Mouse (Mus musculus) T-helper 2 cell (primary cell): ENCODE measurements around the gene Cfap161.

Source experiments
- in situ Hi-C: fragments of 300-600 bp; cut with MboI, MseI; formaldehyde crosslinking; loops from one replicate; pipeline ENCODE4 v1.15.1; 2025; ENCODE audit warnings: high pct_unique_total_duplicates

Cfap161 gene

DNA sequence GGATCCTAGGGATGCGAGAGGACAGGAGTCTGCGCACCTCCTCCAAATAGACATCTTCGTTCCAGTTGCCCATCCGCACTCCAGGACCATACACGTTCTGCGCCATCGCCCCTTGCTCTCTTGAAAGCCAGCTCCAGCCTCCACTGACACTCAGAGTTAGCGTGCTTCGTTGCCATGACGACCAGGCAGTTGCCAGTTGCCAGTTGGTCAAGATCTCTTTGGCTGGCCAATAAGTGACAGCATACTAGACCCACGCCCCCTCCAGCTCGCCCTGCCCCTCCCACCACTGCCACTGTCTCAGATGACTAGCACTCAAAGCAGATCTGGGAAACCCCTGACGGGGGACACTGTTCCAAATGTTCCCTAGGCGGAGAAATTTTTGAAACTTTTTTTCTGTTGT lies at the start of gene Cfap161:
Gene Cfap161 (minus strand): TSS at position 176 of the 400 bp plus-strand sequence.
- in situ Hi-C loops, result no loop called here

DNA sequence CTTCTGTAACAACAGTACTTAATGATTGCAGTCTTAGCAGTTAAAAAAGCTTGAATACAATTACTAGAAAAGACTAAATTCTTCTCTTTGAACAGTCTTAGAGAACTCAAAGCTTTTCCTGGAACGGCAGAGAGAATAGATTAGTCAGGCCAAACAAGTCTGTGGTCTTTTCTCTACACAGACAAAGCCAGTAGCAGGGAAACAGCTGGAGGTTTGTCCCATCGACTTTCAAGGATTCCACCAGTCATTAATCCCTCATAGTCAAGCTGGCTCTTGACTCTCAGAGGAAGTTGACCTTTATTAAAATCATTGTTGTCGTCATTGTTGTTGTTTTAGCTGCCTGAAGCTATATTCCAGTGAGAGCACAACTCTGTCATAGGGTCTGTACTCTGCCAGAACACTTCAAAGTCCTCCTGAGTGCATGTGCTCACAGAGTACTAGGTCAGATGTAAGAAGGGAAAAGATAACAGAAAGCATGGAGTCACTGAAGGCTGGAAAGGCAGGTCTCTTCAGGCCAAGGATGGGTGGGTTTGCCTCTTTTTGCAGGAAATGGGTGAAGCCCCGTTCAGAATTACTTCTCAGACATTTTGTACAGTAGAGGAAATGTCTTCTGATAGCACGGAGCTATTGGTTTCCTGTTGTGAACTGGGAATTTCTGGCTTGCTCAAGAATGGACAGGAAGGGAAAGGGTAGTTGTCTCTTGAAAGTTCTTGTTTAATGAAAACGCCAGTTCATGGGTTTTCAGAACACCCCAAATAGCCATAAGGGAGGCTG lies 48.0 kb upstream of the Cfap161 start:
- in situ Hi-C loops, result no loop called here

DNA sequence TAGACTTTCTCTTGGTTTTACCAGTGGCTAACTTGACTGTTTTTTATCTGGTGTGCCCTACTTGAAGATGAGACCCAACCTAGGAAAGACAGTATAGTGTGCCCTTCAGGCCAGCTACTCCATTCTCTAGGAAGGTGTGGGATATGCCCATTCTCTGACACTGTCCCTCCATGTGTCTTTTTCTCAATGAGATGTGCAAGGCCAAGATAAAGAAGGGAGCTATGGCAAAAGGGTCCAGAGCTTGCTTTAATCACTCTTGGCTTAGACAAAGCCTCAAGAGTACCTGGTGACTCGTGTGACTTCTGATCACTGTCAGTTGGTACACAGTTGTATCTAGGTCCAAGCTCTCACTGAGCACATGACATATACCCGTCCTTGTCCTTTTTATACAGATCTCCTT lies 45.4 kb upstream of the Cfap161 start:
- in situ Hi-C loops, result no loop called here

DNA sequence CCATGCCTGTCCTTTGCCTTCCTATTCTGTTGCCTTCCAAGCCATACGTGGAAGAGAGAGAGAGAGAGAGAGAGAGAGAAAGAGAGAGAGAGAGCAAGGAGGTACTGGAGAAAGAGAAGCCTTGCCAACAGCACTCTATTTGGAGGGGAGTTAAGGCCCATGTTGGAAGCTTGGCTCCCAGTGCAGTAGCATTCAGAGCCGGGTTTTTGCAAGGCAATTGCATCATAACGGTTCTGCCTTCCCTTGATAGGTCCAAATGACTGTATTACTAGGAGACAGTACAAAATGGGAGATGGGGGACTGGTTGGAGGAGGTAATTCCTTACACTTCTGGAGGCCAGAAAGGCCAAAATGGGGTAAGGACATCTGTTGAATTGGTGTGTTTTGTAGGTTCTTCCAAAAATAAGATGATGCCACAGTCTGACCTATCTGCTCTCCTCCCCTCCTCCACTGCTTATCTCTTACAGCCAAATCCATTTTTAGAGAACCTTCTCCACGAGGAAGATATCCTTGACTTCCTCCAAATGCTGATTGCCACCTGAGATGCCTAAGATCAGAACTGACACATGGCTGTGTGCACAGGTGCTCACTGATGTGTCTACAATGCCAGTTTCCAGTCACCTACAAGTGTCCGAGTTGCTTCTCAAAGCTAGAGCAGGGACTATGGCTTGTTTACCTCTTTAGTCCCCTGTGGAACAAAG lies 44.0 kb upstream of the Cfap161 start:
- in situ Hi-C loops, result no loop called here

DNA sequence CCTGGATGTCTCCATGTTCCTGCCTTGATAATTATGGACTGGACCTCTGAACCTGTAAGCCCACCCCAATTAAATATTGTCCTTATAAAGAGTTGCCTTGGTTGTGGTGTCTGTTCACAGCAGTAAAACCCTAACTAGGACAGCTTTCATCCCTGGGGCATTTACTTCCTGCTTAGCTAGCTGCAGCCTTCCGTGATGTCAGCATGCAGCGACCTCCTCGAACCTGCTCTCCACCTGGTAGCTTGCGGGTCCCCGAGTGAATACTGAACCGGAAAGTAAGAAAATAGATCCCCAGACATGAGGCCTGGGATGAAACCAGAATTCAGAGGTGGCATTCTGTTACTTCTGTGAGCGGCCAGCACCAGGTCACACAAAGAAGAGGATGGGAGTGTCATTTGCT lies 34.7 kb upstream of the Cfap161 start:
- in situ Hi-C loops, result no loop called here

DNA sequence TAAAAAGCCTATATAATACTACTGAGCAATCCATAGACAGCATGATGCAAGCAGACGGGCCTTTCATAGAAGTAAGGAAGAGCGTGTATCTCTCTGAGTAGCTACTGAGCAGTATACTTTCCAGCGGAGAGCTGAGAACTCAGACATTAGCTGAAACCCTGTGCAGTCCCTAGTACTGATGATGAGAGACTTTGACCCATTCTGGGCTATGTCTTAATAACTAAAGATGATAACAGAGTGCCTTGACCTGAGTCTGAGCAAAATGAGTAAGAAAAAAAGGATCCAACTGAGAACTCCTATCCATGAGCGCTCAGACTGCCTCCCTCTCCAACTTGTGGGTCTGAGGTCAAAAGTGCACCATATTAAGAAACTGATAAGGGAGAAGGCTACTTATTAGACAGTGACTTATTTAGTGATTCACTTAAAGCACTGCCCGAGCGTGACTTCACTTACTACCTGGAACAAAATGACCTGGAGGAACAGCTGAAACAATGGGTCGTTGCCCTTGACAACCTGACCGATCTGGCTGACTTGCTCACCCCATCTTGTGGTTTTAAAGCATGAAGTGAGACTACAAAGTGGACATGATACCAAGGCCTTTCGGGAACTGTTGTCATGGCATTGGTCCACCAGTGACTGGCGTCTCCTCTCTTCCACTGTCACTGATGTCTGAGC lies 32.9 kb upstream of the Cfap161 start:
- in situ Hi-C loops, result no loop called here

DNA sequence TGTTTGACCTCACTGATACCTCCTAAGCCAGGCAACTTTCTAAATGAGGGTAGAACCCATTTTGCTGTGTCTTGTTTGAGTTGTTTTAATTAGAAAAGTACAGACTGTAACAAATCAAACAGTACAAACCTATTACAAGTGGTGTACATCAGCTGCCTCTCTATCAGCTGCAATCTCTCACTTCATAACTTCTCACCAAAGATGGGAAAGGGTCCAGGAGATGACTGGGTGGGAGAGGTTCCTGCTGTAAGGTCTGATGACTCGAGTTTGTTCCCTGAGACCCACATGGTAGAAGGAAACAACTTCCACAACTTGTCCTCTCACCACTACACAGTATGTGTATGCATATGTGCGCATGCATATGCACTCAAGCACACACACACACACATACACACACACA lies 32.1 kb upstream of the Cfap161 start:
- in situ Hi-C loops, result no loop called here

DNA sequence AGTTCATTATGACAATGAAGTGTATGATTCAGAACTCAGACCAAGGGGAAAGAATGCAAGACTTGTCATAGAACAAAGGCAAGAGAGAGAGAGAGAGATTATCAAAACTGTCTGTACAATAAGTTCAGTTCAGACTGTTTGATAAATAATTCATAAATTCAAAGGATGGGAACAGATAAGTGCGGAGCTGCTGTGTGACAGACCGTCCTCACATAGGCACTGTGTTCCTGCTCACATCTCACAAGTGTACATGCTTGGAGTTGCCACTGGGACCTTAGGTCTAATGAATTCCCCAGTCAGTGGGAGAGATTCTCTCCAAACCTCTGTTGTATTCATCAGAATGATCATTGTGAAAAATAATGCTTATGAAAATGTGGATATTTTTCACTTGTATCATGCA lies 27.3 kb upstream of the Cfap161 start:
- in situ Hi-C loops, result no loop called here

DNA sequence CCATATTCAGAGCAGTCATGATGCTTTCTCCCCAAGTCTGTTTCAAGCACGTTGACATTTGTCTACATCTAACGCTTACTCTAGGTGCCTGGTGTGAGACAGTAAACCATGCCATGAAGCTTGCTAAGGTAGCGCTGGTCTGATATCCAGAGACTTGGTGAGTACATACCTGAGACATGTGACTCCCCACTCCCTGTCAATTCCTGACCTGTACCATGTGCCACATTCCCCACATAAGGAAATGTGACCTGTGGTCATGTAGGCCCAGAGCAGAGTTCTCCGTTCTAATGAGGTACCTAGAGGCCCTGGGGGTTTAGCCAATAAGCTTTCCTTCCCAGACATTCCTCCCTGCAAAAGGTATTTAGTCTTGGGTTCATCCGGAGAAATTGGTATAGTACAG lies 22.2 kb upstream of the Cfap161 start:
- in situ Hi-C loops, result no loop called here

DNA sequence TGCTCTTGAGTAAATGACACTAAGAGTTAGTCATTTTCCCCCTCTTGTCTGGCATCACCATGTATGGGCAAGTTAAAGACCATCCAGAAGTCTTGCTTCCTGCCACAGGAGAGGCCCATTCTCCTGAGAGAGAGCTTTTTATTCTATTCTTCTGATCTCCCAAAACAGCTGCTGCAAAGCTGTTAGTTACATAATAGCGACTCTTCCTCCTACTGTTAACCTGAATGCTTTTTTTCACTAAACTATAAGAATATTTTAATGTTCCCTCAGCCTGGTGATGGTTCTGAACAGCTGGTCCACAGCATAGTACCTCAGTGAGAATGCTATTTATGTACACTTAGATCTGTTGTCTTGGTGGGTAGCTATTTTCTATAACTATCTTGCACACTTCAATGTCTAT lies 21.0 kb upstream of the Cfap161 start:
- in situ Hi-C loops, result no loop called here

DNA sequence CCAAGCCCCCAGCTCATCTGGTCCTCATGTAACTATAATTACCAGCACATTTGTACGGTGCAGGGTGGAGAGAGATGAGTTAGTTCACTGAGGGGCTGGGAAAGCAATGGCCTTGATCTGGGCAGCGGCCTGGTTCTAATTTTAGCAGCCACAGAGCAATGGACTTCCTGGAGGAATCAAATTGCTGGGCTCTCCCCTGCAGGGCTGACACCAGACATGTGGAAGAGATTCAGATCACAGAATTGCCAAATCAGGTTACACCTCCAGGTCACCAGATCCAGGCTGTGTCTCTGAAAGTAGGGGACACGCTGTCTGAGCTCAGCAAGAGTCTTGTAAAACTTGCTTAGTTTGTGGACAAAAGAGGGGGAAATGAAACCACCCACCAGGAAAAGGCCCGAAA lies 19.3 kb upstream of the Cfap161 start:
- in situ Hi-C loops, result no loop called here

DNA sequence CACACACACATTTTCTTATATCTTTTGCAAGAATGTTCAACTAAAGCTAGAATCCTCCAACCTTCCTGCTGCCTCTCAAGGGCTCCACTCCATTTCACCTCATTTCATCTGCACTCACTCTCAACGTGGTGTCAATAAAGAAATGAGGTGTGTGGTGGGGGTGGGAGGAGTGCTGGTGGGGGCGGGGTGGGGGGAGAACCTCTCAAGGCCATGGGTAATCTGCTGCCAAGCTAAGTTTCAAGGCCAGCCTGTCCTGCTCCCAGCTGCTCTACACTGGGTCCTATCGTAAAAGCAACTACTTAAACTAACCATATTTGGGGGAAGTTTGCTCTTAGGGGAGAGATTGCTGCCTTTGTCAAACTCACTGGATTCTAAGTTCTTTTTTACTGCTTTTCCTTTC lies 18.8 kb upstream of the Cfap161 start:
- in situ Hi-C loops, result no loop called here

DNA sequence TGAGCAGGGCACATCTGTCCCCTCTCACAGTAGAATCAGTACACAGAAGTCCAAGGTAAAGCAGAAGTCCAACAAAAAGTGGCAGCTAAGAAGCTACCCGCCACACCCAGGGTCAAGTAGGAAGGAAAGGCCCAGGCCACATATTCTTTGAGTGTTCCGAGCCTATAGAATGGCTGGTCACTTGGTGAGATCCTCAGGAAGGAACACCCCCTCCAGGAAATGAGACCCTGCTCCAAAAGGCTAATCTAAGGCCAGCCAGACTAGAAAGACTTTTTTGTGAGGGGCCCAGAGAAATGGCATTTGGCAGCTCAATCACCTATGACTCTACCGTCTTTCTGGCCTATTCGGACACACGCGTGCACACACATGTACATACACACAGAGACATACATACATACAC lies 18.3 kb upstream of the Cfap161 start:
- in situ Hi-C loops, result no loop called here

DNA sequence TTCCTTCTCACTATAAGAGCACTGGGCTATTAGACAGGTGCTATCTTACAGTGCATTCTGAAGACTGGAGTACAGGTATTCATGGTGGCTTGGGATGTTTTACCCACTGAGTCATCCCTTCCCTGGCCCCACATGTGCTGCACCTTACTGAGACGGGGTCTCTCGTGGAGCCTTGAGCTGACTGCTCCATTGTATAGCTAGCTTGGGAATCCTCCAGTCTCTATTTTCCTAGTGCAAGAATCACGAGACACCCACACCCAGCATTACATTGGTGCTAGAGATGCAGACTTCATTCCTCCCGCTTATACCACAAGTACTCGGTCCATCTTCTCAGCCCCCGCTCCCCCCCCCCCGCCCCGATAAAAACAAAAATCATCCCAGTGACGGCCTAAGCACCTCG lies 17.9 kb upstream of the Cfap161 start:
- in situ Hi-C loops, result no loop called here

DNA sequence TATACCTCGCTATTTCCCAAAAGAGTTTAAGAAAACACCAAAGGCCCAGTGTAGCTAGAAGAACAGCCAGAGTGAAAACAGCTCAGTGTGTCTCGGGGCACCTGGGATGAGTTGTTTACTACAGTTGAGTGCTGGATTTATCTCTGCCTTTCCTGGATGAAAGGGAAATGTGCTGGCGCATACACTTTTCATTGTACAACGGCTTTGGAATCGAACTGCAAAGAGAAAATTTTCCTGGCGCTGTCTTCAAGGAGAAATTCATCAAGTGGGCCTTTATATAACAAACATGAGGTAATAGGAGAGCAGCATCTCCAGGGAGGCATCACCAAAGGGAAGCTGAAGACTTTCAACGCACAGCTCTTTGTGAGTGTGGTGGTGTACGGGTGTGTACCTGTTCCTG lies 17.2 kb upstream of the Cfap161 start:
- in situ Hi-C loops, result no loop called here

DNA sequence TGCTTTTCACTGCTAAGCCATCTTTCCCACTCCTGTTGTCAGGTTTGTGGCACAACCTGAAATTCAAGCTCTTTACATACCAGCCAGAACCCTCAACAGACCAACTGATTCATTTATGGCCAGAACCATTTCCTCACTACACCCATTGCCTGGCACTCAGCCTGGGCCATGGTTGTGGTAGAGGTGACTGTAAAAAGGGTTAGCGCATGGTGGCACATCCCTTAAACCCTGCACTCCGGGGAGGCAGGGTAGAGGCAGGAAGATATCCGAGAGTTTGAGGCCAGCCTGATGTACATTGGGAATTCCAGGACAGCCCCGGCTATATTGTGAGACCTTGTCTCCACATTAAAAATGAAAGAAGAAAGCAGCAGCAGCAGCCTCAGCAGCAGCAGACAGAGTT lies 16.8 kb upstream of the Cfap161 start:
- in situ Hi-C loops, result no loop called here

DNA sequence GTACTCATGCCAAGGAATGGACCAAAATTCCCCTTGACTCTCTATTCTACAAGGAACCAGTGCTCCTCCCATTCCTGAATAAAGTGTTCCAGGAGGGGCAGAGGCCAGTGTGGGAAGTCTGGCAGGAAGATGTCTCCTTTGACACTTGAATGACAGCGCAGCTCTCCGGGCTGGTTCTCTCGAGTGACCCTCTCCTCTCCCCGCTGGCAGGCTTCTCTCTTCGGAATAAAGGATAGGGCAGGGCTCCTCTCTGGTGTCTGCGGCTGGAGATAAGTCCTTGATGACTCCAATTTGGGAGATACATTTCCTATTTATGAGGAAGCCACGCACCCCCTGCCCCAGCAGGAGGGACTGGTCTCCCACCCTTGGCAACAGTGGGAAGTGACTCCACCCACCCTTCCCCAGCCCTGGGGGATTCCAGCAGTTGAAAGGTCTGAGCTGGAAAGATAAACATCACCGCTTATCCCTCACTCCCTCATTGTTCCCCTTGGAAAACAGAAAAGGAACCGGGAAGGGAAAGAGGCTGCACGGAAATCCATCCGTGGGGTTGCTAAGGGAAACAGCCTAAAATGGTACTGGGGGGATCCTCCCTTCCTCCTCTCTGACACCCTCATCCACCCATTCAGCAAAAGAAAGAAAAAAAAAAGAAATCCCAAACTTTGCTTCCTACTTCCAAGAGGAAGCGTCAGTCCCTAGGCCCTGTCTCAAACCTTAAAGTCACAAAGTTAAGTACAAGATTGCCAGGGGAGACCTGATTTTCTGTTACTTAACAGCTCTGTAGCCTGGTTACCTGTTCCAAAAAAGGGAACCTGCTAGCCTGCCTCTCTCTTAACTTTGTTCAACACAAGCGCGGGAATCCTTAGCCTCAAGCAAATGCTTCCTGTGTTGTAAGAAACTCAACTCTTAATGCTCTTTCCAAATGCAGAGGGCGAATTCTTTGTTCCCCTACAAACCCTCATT lies 15.7 kb upstream of the Cfap161 start:
- in situ Hi-C loops, result no loop called here

DNA sequence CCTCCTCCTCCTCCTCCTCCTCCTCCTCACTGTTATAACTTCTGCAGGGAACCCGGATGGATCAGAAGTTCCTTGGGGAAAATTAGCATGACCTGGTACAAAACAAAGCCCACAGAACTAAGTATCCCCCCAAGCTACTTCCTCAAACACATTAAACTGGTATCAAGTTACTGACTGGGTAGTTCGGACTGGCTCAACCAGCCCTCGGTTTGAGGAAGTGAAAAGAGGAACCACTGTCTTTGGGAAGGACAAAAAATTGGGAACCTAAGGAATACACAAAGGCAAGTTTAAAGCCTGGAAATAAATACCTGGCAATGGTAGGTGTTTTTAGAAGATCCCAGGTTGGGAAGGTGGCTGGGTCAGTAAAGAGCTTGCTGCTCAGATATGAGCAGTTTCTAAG lies 15.0 kb upstream of the Cfap161 start:
- in situ Hi-C loops, result no loop called here

DNA sequence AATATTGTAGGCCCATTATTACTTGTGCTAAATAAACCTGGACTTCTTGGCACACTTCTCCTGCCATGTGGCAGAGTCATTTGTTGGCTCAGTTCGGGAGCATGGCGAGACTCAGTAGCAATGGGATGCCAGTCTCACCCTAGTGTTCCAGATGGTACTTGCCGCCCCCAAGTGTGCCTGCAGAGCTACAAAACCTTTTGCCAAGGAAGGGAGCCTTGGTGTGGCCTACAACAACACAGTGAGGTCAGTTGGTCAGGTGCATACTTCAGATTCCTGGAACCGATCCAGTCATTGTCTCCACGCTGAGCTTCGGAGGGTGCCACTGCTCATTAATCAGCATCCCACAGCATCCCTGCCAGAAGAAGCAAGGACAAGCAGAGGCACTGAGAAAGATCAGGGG lies 14.4 kb upstream of the Cfap161 start:
- in situ Hi-C loops, result no loop called here

DNA sequence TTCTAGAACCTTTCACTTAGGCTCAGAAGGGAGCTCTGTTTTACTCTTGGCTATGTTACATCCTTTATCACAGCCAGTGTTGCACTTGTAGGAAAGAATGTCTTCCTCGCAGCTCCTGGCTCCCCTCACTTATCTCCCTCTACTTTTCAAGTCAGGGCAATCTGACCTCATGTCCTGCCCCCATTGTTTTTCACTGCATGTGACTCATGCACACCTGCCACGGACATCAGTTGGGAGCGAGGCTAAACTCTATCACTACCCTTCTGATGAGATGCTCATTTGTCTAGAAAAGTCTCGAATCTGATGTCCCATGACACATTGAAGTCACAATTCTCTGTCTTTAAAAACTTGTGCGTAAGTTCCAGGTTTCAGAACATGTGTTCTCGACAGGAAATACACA lies 12.3 kb upstream of the Cfap161 start:
- in situ Hi-C loops, result no loop called here

DNA sequence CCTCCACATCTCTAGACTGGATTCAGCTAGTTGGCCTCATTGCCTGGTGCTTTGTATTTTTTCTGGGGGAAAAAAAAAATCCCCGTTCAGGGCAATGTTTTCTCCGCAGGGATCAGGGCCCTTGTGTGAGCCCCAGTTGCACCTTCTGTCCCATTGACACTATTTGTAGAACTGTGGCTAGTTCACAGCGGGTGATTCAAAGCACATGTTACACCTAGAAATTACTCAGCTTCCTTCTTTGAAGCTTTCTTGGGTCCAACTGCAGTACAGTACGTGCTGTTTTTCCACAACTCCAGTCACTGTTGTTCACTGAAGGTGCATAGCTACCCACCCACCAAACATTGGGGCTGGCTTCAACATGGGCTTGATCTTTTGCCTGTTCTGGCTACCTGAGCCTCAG lies 9.1 kb upstream of the Cfap161 start:
- in situ Hi-C loops, result no loop called here

DNA sequence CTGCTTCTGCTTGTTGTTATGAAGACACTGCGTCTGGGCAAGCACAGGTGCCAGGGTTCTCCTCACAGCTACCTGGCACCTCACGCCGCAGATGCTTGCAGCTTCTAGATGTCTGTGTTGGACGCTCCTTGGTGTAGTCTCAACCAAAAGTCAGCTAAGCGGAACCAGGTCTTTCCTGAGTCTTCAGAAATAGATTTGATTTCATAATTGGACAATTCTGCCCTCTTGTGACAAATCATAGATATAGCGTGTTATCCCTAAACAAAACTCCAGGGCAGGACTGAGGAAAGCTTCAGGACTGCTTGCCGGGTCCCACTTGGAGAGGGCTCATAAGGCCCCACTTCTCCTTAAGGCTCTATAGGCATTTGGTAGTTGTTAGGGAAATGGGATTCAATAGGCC lies 7.8 kb upstream of the Cfap161 start:
- in situ Hi-C loops, result no loop called here
